Mouse (Mus musculus) stomach, embryonic 14.5 days (tissue): Measurements from ENCODE around the gene Ptprt. TPM values are rescaled to one million over a fixed set of nuclear protein-coding genes. Genes with fewer than 3 reads are reported as not detected.

Experiments used
- ATAC-seq: fragments of 200-750 bp; cut with Nextera tagmentation; 2 replicates; pipeline ENCODE4 v1.8.0; 2017; ENCODE audit warnings: low read depth, moderate TSS enrichment; ENCODE audit not compliant: insufficient number of reproducible peaks, insufficient read depth, low FRiP score
- H3K27ac ChIP-seq: fragments of 300-500 bp; sonication (generic); 2 replicates; pipeline ENCODE4 v1.5.1; 2014; ENCODE audit warnings: mild to moderate bottlenecking, low read length, moderate library complexity, mixed read lengths
- H3K27me3 ChIP-seq: fragments of 300-500 bp; sonication (generic); 2 replicates; pipeline ENCODE4 v1.6.1; 2014; ENCODE audit warnings: low read length, control low read depth, mixed read lengths; ENCODE audit not compliant: control insufficient read depth, insufficient read depth
- H3K36me3 ChIP-seq: fragments of 300-500 bp; sonication (generic); 2 replicates; pipeline ENCODE4 v1.6.1; 2014; ENCODE audit warnings: mild to moderate bottlenecking, control low read depth, low read length, moderate library complexity, mixed read lengths; ENCODE audit not compliant: control insufficient read depth, insufficient read depth
- H3K4me1 ChIP-seq: fragments of 300-500 bp; sonication (generic); 2 replicates; pipeline ENCODE4 v1.6.1; 2014; ENCODE audit warnings: low read length, control low read depth, mixed read lengths; ENCODE audit not compliant: control insufficient read depth, insufficient read depth
- H3K4me2 ChIP-seq: fragments of 300-500 bp; sonication (generic); replicated peaks from 2 replicates; pipeline ENCODE4 v1.6.1; 2014; ENCODE audit warnings: low read depth, low read length, control low read depth
- H3K4me3 ChIP-seq: fragments of 300-500 bp; sonication (generic); 2 replicates; pipeline ENCODE4 v1.5.1; 2014; ENCODE audit warnings: low read depth, low read length, control low read depth
- H3K9ac ChIP-seq: fragments of 300-500 bp; sonication (generic); replicated peaks from 2 replicates; pipeline ENCODE4 v1.6.1; 2014; ENCODE audit warnings: low read depth, mild to moderate bottlenecking, control low read depth, low read length, moderate library complexity, mixed read lengths
- H3K9me3 ChIP-seq: fragments of 300-500 bp; sonication (generic); 2 replicates; pipeline ENCODE4 v1.6.1; 2016; ENCODE audit warnings: low read depth, low read length, control low read depth; ENCODE audit not compliant: control insufficient read depth
- WGBS: fragments of 180-500 bp; shearing (Covaris S2); extraction: QIAGEN DNeasy Blood & Tissue Kit; methylation state at CpG from one replicate; pipeline ENCODE4 v1.1.7; 2014; 5-methylcytosine and 5-hydroxymethylcytosine counted together
- polyA plus RNA-seq: library from polyadenylated mRNA; unstranded; fragments of >200 nt; fragmentation: Nextera tagmentation; extraction: Ambion mirVana; gene quantifications from 2 replicates; pipeline ENCODE4 v1.2.1, GENCODE M21; 2014

Gene Ptprt
- polyA plus RNA-seq, 1 experiment from 2014 or later: 1.2 TPM

GRCm38 (mm10) chr2:161572201-161572600 lies 1088.7 kb downstream of the Ptprt start:
- Histone ChIP-seq H3K9ac (no peak overlapping the region), H3K27me3 (no peaks in the 10 kb centered on the region), H3K27ac (no peak overlapping the region), H3K36me3 (no peaks in the 10 kb centered on the region), H3K9me3 (no peaks in the 10 kb centered on the region), H3K4me1 (no peaks in the 10 kb centered on the region), H3K4me2 (no peak overlapping the region), H3K4me3 (no peak overlapping the region)
- no peak for ATAC-seq

GRCm38 (mm10) chr2:161570236-161570995 lies 1090.5 kb downstream of the Ptprt start:
- H3K4me1 ChIP-seq: no peaks in the 10 kb centered on the region
- no peak overlapping the region for H3K9ac ChIP-seq
- no peaks in the 10 kb centered on the region for H3K9me3 ChIP-seq
- WGBS: 56% methylated on average over 10 of the region's 10 CpGs
- H3K4me3 ChIP-seq: no peak overlapping the region
- no peak overlapping the region for H3K27ac ChIP-seq
- H3K36me3 ChIP-seq: no peaks in the 10 kb centered on the region
- ATAC-seq: no peak; the same call in 1 of the 2 replicates
- H3K4me2 ChIP-seq: no peak overlapping the region
- H3K27me3 ChIP-seq: no peaks in the 10 kb centered on the region

GRCm38 (mm10) chr2:161561502-161561901 lies 1099.4 kb downstream of the Ptprt start:
- 66% methylated on average over 2 of the region's 2 CpGs for WGBS
- no peak for ATAC-seq

GRCm38 (mm10) chr2:161557874-161558273 lies 1103.1 kb downstream of the Ptprt start:
- no peaks in the 10 kb centered on the region for H3K36me3 ChIP-seq
- H3K4me3 ChIP-seq: no peak overlapping the region
- no peaks in the 10 kb centered on the region for H3K9me3 ChIP-seq
- WGBS: 84% methylated on average over 4 of the region's 4 CpGs
- H3K4me2 ChIP-seq: no peak overlapping the region
- H3K27me3 ChIP-seq: no peaks in the 10 kb centered on the region
- no peak overlapping the region for H3K27ac ChIP-seq
- ATAC-seq: no peak
- no peak overlapping the region for H3K9ac ChIP-seq
- H3K4me1 ChIP-seq: no peaks in the 10 kb centered on the region

More at GRCm38 (mm10) chr2:161561502-161561901, 1099.4 kb downstream of the Ptprt start:
- H3K4me2 ChIP-seq: no peak overlapping the region
- no peaks in the 10 kb centered on the region for H3K27me3 ChIP-seq
- no peak overlapping the region for H3K27ac ChIP-seq
- H3K36me3 ChIP-seq: no peaks in the 10 kb centered on the region
- no peaks in the 10 kb centered on the region for H3K9me3 ChIP-seq
- H3K9ac ChIP-seq: no peak overlapping the region
- no peaks in the 10 kb centered on the region for H3K4me1 ChIP-seq
- H3K4me3 ChIP-seq: no peak overlapping the region

GRCm38 (mm10) chr2:161553651-161554050 lies 1107.3 kb downstream of the Ptprt start:
- no peak overlapping the region for H3K4me3 ChIP-seq
- H3K27ac ChIP-seq: no peak overlapping the region
- H3K9me3 ChIP-seq: no peaks in the 10 kb centered on the region
- H3K4me1 ChIP-seq: no peaks in the 10 kb centered on the region
- H3K9ac ChIP-seq: no peak overlapping the region
- ATAC-seq: no peak
- no peaks in the 10 kb centered on the region for H3K36me3 ChIP-seq
- no peaks in the 10 kb centered on the region for H3K27me3 ChIP-seq
- WGBS: 65% methylated on average over 9 of the region's 9 CpGs
- H3K4me2 ChIP-seq: no peak overlapping the region

GRCm38 (mm10) chr2:161552011-161552410 lies 1108.9 kb downstream of the Ptprt start:
- no peak for ATAC-seq
- Histone ChIP-seq H3K4me3 (no peak overlapping the region), H3K27me3 (no peaks in the 10 kb centered on the region), H3K9me3 (no peaks in the 10 kb centered on the region), H3K27ac (no peak overlapping the region), H3K9ac (no peak overlapping the region), H3K4me2 (no peak overlapping the region), H3K36me3 (no peaks in the 10 kb centered on the region), H3K4me1 (no peaks in the 10 kb centered on the region)
- WGBS: 80% methylated on average over 2 of the region's 2 CpGs

GRCm38 (mm10) chr2:161549577-161549976 lies 1111.4 kb downstream of the Ptprt start:
- no peak overlapping the region for H3K4me3 ChIP-seq
- no peaks in the 10 kb centered on the region for H3K27me3 ChIP-seq
- no peak overlapping the region for H3K4me2 ChIP-seq
- no peak for ATAC-seq
- H3K9ac ChIP-seq: no peak overlapping the region
- WGBS: 32% methylated on average over 5 of the region's 5 CpGs
- no peaks in the 10 kb centered on the region for H3K9me3 ChIP-seq
- no peaks in the 10 kb centered on the region for H3K4me1 ChIP-seq
- no peaks in the 10 kb centered on the region for H3K36me3 ChIP-seq
- H3K27ac ChIP-seq: no peak overlapping the region; the same call in 1 of the 2 replicates

- no peaks in the 10 kb centered on the region for H3K4me1 ChIP-seq
- no peaks in the 10 kb centered on the region for H3K36me3 ChIP-seq
- 93% methylated on average over 5 of the region's 5 CpGs for WGBS
- H3K27ac ChIP-seq: no peak overlapping the region
- ATAC-seq: no peak
- H3K27me3 ChIP-seq: no peaks in the 10 kb centered on the region
- H3K9ac ChIP-seq: no peak overlapping the region
- no peak overlapping the region for H3K4me3 ChIP-seq
- no peaks in the 10 kb centered on the region for H3K9me3 ChIP-seq
- no peak overlapping the region for H3K4me2 ChIP-seq
Measured at GRCm38 (mm10) chr2:161547318-161547717, 1113.6 kb downstream of the Ptprt start.

- no peak overlapping the region for H3K27ac ChIP-seq
- no peaks in the 10 kb centered on the region for H3K27me3 ChIP-seq
- H3K4me2 ChIP-seq: no peak overlapping the region
- no peaks in the 10 kb centered on the region for H3K36me3 ChIP-seq
- H3K9ac ChIP-seq: no peak overlapping the region
- no peaks in the 10 kb centered on the region for H3K4me1 ChIP-seq
- WGBS: 62% methylated on average over 4 of the region's 4 CpGs
- no peaks in the 10 kb centered on the region for H3K9me3 ChIP-seq
- no peak for ATAC-seq
- no peak overlapping the region for H3K4me3 ChIP-seq
Measured at GRCm38 (mm10) chr2:161545406-161545805, 1115.5 kb downstream of the Ptprt start.
